Mouse (Mus musculus) adrenal gland, adult 18-20 months (tissue): Measurements from ENCODE around the gene Inpp4a. TPM values are rescaled to one million over a fixed set of nuclear protein-coding genes. Genes with fewer than 3 reads are reported as not detected.

Experiments
- DNase-seq, 2 experiments: peaks; one replicate each; pipeline ENCODE4 v3.0.0; 2021 to 2022; ENCODE audit warnings: low spot score in 2 of 2
- total RNA-seq, 2 experiments: library from RNA; stranded (reverse); gene quantifications; 1 replicate in 1 of 2; 2 replicates in 1 of 2; pipeline ENCODE4 v1.2.3; 2021

The Inpp4a gene
- total RNA-seq, 2 experiments from 2014 or later: 21.4 to 24.6 TPM

- DNase-seq: no peak
Observed at GRCm38 (mm10) chr1:37355492-37355891, 55.8 kb downstream of the Inpp4a start.

- DNase-seq: no peak
Observed at GRCm38 (mm10) chr1:37356305-37356704, 56.6 kb downstream of the Inpp4a start.

DNA sequence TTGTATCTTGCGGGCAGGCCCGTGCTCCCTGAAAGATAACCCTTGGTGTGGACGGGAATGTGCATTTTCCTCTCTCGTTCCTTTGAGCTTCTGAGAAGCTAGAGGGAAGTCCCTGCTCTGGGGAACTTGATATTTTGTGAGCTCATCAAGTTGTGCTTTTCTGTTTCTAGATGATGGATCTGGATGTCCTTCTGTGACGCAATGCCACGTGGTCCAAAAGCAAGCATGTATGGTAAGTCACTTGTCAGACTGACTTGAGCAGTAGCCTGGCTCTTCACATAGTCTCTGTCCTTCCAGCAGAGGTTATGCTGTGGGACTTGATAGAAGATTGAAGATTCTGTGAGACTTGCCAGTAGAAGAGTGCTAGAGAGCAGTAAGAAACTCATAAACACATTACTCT is 57.5 kb downstream of the Inpp4a start:
- DNase-seq: no peak

GRCm38 (mm10) chr1:37358621-37359020 is 59.0 kb downstream of the Inpp4a start:
- no peak for DNase-seq

DNA sequence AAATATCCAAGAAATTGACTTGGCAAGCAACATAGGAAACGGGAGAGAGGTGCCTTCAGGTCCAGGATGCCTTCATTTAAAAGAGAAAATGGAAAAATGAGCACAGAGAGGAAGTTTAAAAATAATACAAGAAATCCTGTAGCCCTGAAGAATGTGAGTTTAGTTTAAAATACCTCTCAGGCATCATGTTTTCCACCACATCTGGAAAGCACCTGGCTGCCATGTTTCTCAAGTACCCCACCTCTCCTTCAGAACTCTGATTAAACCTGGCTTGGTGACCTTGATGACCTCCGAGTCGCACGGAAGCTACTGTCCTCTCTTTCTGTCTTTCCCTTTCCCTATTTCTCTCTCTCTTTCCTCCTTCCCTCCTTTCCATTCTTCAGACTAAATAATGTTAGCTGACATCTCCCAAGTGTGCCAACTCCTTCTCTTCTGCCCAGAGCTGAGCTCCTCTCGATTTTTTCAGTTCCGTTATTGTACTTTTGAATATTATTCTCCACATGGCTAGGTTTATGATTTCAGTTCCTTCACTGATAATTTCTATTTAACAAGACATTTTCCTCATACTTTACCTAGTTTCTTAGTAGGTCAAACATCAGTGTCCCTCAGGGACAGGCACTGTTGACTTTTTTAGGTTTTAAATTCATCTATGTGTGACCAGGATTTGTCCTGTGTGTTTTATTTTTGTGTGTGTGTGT is 59.9 kb downstream of the Inpp4a start:
- DNase-seq: no peak

GRCm38 (mm10) chr1:37360781-37361180 is 61.1 kb downstream of the Inpp4a start:
- no peak for DNase-seq

DNA sequence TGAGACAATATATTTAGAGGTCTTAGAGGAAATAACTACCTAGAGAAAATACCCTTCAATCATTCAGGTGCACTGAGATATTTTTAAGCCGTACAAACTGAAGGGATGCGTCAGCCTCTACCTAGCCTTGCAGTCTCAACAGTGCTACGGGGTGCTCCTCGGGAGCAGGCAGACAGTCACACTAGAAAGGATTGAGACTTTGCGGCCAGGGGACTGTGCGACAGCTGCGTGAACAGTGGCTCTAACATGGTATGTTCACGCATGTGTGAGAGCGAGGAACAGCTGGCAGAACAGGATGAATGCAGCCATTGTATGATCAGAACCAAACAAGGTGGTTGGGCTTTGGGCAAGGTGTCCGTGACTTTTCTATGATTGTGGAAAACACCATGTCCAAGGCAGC is 63.1 kb downstream of the Inpp4a start:
- DNase-seq: no peak

DNA sequence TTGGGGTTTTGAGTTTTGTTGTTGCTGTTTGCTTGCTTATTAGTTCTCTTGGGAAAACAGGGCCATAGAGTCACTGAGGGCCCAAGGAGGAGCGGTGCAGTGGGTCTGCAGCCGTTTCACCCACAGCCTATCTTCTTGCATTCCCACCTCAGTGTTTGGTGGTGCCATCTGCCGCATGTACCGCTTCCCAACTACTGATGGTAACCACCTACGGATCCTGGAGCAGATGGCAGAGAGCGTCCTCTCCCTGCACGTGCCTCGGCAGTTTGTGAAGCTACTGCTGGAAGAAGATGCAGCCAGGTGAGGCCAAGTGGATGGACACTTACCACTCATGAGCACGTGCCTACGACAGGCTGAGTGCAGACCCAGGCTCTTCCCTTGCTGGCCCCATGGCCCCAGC is 68.5 kb downstream of the Inpp4a start:
- no peak for DNase-seq

GRCm38 (mm10) chr1:37368768-37369385 is 69.2 kb downstream of the Inpp4a start:
- peak in 1 of 2 experiments; percentile 15 for DNase-seq

DNA sequence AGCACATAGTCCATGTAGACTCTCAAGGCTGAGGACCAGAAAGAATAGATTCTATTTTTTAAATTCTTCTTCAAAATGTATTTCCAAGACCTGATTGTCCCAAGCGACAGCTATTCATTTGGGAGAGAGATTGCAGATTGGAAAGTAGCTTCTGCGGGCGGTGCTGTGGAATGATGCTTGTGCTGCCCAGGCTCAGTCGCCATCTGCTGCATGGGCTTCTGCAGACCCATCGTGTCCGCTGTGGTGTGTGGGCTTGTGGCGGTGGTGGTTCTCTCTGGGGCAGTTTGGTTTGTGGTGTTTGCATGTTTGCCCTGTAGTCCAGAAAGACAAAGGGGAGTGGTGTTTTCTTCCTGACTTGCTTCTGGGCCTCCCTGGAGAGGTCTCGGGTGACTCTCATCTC is 76.5 kb downstream of the Inpp4a start:
- no peak for DNase-seq

DNA sequence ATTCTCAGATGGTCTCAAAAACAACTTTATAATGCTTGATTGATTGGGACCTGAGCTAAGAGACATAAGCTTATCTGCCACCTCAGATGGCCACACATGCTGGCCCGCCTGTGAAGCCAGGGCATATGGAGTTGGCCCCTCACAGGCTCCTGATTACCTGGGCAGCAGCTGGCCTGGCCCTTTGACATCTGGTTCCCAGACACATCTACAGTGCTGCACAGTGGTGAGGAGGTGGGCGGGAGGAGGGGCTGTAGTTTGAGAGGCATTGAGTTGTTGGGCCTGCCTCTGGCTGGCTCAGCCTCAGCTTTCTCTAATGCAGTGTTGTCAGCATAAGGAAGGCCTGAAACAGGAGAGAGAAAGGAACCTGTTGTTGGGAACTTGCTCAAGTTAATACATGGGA is 77.1 kb downstream of the Inpp4a start:
- DNase-seq: no peak

- no peak for DNase-seq
Observed at GRCm38 (mm10) chr1:37378095-37378494, 78.4 kb downstream of the Inpp4a start.

DNA sequence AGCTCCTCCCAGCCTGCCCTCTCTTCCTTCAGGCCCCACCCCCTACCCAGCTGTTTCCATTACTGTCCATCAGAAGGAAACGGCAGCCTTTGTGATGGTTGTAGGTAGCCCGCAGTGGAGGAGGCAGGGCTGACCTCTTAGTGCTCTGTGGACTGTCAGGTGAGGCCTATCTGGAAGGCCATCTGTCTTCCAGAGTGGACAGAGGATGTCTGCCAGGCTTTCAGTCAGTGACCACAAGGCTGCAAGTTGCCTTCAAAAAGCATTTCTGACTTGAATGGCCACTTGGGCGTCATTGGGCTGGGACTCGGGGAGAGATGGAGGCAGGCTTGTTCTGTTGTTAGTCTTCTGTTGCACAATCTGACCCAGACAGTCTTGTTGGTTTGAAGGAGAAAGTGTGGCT is 79.9 kb downstream of the Inpp4a start:
- DNase-seq: no peak

DNA sequence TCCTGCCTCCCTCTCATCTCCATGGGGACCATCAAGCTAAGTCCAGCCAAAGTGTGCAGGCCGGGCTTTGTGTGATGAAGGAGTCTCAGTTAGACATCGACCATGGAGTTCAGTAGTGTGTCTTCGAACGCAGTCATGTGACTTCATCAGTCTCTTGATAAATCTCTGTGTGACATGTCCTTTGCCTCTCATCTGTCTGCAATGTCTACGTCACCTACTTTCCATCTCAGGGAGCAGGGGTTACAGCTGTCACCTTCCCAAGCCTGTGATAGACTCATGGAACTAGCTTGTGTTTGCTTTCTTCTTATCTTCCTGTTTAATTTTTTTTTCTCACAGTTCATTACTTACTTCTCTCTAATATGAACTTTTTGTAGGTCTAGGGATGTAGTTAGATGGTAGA is 81.2 kb downstream of the Inpp4a start:
- no peak for DNase-seq

GRCm38 (mm10) chr1:37384304-37384703 is 84.6 kb downstream of the Inpp4a start:
- no peak for DNase-seq

GRCm38 (mm10) chr1:37386448-37386971 is 86.8 kb downstream of the Inpp4a start:
- no peak for DNase-seq

GRCm38 (mm10) chr1:37393174-37393573 is 93.5 kb downstream of the Inpp4a start:
- DNase-seq: no peak

DNA sequence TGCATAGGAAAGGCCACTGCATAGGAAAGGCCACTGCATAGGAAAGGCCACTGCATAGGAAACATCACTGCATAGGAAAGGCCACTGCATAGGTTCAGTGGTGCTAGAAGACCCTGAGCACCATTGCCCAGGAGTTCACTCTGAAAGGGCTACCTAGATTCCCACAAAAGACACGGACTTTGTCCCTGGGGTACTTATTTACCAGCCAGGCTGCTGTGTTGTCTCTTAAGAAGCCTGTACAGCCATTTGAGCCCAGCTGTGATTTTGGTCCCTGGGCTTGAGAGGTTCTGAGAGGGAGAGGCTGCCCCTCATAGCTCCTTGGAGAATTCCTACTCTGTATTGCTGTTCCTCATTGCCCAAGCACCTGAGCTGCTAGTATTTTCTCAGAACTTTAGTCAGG is 96.8 kb downstream of the Inpp4a start:
- no peak for DNase-seq

DNA sequence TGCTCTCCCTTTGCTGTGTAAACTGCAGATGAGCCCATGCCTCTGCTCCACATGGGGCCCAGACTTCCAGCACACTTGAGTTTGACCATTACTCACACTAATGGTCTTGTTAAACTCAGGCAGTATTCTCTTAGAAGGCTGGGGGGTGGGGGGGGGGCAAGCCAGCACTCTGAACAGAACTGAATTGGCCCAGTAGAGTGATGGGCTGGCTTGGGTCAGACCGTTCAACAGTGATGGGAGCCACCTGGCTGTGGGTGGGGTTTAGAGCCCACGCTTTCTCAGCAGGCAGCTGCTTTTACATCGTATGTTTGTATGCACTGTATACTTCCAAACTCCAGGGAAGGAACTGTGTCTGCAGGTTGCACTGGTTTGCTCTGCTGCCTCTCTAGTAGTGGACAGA is 99.3 kb downstream of the Inpp4a start:
- no peak for DNase-seq

DNA sequence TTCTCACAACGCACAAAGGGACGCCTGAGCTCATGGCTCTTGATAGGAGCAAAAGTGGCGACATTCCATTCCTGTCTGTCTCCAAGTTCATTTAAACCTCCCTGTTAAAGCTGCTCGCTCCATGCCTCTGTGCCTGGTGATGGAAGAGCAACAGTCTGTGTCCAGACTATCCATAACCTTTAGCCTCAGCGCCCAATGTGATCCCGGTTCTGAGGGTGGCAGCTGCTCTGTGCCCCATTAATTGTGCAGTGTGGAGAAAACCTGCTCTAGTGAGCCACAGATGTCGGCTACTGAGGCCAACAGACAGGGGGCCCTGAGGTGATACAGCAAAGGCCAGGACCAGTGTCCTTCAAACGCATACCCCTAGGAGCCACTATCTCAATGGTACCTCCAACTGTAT is 100.1 kb downstream of the Inpp4a start:
- DNase-seq: no peak

- DNase-seq: peak; percentile 51 to 58
Observed at GRCm38 (mm10) chr1:37401687-37402086, 102.0 kb downstream of the Inpp4a start.

GRCm38 (mm10) chr1:37405137-37405536 is 105.5 kb downstream of the Inpp4a start:
- no peak for DNase-seq

DNA sequence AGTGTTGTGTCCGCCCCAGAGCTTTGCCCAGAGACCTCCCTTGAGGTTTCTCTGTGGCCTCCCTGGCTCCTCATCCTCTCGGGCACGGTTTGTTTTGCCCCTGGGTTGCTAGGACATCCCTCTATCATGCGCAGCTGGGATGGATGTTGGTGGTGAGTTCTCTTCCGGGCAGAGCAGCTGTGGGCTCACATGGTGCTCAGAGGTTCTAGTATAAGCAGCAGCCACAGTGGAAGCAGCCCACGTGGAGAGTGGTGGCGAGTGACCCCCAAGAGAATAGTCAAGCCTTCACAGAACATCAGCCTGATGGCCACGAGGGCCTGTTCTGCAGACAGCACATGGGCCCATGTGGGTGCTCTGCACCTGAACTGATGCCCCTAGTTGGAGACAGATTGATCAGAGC is 107.6 kb downstream of the Inpp4a start:
- no peak for DNase-seq
